Mouse (Mus musculus) olfactory bulb, adult 2 months (tissue): ENCODE measurements around the gene Ulk2.

Experiments
- CTCF ChIP-seq: fragments of 200-500 bp; IDR thresholded peaks from 2 replicates; pipeline ENCODE4 v1.5.1; 2012; ENCODE audit warnings: low read depth, mild to moderate bottlenecking, low read length, moderate library complexity; ENCODE audit not compliant: insufficient read depth
- POLR2A ChIP-seq: fragments of 200-500 bp; IDR thresholded peaks from 2 replicates; pipeline ENCODE4 v1.6.1; 2012; ENCODE audit warnings: mild to moderate bottlenecking, low read depth, low read length, moderate library complexity; ENCODE audit not compliant: insufficient read depth

DNA sequence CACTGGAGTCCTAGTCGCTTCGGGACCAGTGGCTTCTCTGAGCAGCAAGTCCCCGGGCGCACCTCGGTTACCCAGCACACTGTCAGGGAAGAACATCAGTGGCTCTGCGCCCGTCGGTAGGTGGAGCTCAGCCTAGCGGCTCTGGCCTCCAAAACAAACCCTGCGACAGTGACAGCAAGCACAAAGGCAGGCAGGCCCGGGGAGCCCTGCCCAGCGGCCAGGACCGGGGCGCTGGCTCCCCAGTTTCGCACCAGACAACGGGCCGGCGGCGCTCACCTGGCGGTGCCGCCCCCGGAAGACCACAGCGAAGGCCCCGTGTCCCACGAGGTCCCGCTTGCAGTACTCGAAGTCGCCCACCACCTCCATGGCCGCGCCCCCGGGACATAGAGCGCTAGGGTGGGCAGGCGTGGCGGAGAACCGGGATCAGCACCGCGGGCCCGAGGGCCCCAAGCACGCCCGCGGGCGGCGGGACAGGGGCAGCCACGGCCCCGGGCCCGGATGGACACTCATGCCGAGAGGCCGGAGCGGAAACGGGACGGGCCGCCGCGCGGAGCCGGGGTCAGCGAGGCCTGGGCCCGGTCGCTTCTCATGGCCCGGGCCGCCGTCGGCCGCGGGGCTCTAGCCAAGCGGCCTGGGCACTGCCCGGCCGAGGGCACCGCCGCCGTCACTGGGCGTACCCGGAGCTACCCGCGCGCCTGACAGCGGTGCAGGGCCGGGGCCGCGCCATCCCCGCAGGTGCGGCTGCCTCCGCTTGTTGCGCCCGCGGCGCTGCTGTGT, 474 bp downstream of the Ulk2 start:
- peak; percentile 28; the same call in 1 of the 2 replicates for TF ChIP-seq CTCF
- peak; percentile 58; the same call in 1 of the 2 replicates for TF ChIP-seq POLR2A
